Mouse (Mus musculus) lung, postnatal 0 days (tissue): ENCODE data around the gene Magi1. TPM values are rescaled to one million over a fixed set of nuclear protein-coding genes. Genes with fewer than 3 reads are reported as not detected.
A peak's percentile ranks its signal among the peaks of the same experiment; 100 is the strongest.

Experiments used
- ATAC-seq: fragments of 200-750 bp; cut with Nextera tagmentation; 2 replicates; pipeline ENCODE4 v1.8.0; 2017; ENCODE audit warnings: moderate library complexity
- DNase-seq: peaks from one replicate; pipeline ENCODE4 v3.0.0-alpha.2; 2016; ENCODE audit warnings: low spot score
- H3K27ac ChIP-seq: fragments of 300-500 bp; sonication (generic); 2 replicates; pipeline ENCODE4 v1.5.1; 2014; ENCODE audit warnings: antibody characterized with exemption, mild to moderate bottlenecking, low read length, mixed read lengths
- H3K27me3 ChIP-seq: fragments of 300-500 bp; sonication (generic); replicated peaks from 2 replicates; pipeline ENCODE4 v1.6.1; 2014; ENCODE audit warnings: low read length, mixed read lengths; ENCODE audit not compliant: insufficient read depth
- H3K36me3 ChIP-seq: fragments of 300-500 bp; sonication (generic); 2 replicates; pipeline ENCODE4 v1.6.1; 2014; ENCODE audit warnings: low read length, mixed read lengths; ENCODE audit not compliant: insufficient read depth
- H3K4me1 ChIP-seq: fragments of 300-500 bp; sonication (generic); 2 replicates; pipeline ENCODE4 v1.6.1; 2014; ENCODE audit warnings: antibody characterized with exemption, low read depth, low read length, mixed read lengths; ENCODE audit not compliant: insufficient read depth
- H3K4me2 ChIP-seq: fragments of 300-500 bp; sonication (generic); replicated peaks from 2 replicates; pipeline ENCODE4 v1.6.1; 2014; ENCODE audit warnings: low read depth, mild to moderate bottlenecking, low read length, moderate library complexity, mixed read lengths
- H3K4me3 ChIP-seq: fragments of 300-500 bp; sonication (generic); 2 replicates; pipeline ENCODE4 v1.5.1; 2014; ENCODE audit warnings: low read depth, low read length
- H3K9ac ChIP-seq: fragments of 300-500 bp; sonication (generic); replicated peaks from 2 replicates; pipeline ENCODE4 v1.6.1; 2014; ENCODE audit warnings: low read depth, mild to moderate bottlenecking
- H3K9me3 ChIP-seq: fragments of 300-500 bp; sonication (generic); 2 replicates; pipeline ENCODE4 v1.6.1; 2016; ENCODE audit warnings: low read length, mixed read lengths
- CTCF ChIP-seq: IDR thresholded peaks from 2 replicates; pipeline ENCODE4 v1.5.1; 2016; ENCODE audit warnings: antibody characterized with exemption, mild to moderate bottlenecking
- EP300 ChIP-seq: IDR thresholded peaks from 2 replicates; pipeline ENCODE4 v1.6.1; 2016; ENCODE audit warnings: antibody characterized with exemption, mild to moderate bottlenecking, control low read depth
- WGBS: fragments of 180-500 bp; shearing (Covaris S2); extraction: QIAGEN DNeasy Blood & Tissue Kit; methylation state at CpG from one replicate; pipeline ENCODE4 v1.1.7; 2014; 5-methylcytosine and 5-hydroxymethylcytosine counted together
- polyA plus RNA-seq: library from polyadenylated mRNA; unstranded; fragments of >200 nt; fragmentation: Nextera tagmentation; extraction: Ambion mirVana; gene quantifications from 2 replicates; pipeline ENCODE4 v1.2.1, GENCODE M21; 2015

The Magi1 gene
- polyA plus RNA-seq, 1 experiment from 2014 or later: 10.7 TPM

DNA sequence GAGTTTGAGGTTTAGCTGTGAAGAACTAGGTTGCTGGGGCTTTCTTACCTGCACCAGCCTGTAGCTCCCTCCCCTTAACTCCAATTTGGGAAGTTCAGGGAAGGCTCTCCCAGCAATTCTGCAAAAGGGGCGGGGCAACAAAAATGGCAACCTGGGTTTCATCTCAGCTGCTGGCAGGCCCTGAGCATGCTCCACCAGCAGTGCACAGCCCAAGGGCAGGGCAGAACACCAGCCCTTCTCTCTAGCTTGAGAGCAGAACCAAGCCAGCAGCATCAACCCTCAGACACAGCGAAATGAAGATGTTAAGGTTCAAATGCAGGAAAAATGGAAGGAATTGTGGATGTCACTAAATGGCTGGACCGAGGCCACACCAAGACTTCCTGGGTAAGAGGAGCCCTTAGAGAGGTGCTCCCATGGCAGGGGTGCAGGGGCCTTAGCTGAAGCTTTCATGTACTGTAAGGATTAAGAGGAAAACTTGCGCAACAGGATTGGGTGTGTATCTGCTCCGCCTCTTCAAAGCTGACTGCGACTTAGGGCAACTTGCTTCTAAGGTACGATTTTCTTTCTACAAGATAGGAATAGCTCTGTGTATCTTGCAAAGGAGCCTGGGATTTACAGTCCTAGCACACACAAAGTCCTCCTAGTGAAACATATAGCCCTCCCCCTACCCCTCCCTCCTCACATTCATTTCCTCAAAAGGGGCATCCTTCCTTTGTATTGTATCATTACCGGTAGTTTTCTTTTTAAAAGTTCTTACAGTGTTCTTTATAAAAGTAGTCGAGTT is 118.8 kb downstream of the Magi1 start:
- Histone ChIP-seq H3K4me2 (no peak overlapping the region), H3K9ac (no peak overlapping the region), H3K27ac (peak overlapping the region; percentile 22; the same call in 1 of the 2 replicates), H3K4me3 (no peak overlapping the region), H3K36me3 (no peaks in the 10 kb centered on the region), H3K27me3 (no peaks in the 10 kb centered on the region), H3K9me3 (no peaks in the 10 kb centered on the region), H3K4me1 (peaks cover 9% of the 10 kb centered on the region)
- no peak for TF ChIP-seq EP300
- no peak for TF ChIP-seq CTCF
- WGBS: 56% methylated on average over 9 of the region's 9 CpGs
- peak; percentile 61; the same call in 1 of the 2 replicates for ATAC-seq
- peak; percentile 52 for DNase-seq

DNA sequence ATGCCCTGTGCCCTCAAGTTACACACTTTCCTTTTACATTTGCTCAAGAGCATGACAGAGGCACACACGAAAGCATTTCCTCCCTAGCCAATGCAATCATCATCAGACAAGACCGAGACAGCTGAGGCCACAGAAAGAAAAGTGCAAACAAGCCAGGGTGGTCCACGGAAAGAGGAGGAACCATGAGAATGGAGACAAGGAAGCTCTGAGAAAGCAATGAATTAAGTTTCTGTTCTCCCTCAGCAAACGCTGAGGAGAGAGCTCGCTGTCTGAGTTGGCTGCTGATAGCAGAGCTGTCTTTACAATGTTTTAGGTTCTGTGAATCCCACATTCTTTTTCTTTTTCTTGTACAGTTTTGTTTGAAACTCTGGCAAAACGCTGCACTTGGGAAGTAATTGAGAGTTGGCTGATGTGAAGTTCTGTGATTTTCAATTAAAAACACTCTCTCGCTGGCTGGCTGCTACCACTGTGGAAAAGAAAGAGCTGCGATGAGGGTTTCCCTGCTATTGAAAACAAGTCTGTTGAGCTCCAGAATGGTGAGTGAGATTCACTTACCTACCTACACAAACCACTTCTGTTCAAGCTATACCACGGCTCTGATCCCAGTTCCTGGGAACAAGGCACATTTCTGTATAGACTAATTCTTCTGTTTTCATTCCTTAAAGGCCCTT is 120.3 kb downstream of the Magi1 start:
- Histone ChIP-seq H3K27me3 (no peaks in the 10 kb centered on the region), H3K27ac (no peak overlapping the region), H3K36me3 (no peaks in the 10 kb centered on the region), H3K9ac (no peak overlapping the region), H3K4me2 (peak overlapping the region; percentile 19), H3K4me1 (peaks cover 15% of the 10 kb centered on the region), H3K4me3 (no peak overlapping the region), H3K9me3 (no peaks in the 10 kb centered on the region)
- 16% methylated on average over 9 of the region's 9 CpGs for WGBS
- ATAC-seq: 0 out of 2 replicates have a peak, but pooled peaks have one; percentile 6
- TF ChIP-seq CTCF (no peak), EP300 (no peak)
- DNase-seq: no peak

DNA sequence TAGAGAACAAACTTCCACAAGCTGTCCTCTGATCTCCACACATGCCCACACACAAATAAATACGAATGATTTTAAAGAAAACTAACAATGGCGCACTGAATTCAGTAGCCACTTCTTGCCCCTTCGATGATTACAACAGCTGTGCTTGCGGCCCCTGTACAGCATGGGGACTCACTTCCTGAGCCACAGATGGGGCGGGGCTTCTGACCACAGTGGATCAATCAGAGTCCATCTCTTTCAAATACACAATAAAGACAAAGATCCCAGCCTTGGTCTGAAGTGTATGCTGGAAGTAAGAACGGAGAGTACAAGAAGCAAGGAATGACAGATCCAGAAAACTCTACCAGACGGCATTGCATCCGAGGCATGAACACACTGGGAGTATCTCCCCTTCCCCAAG is 120.8 kb downstream of the Magi1 start:
- WGBS: 37% methylated on average over 8 of the region's 8 CpGs
- ATAC-seq: no peak
- H3K4me3 ChIP-seq: no peak overlapping the region
- H3K4me2 ChIP-seq: peak overlapping the region; percentile 19
- no peak for DNase-seq
- no peaks in the 10 kb centered on the region for H3K27me3 ChIP-seq
- H3K9me3 ChIP-seq: no peaks in the 10 kb centered on the region
- no peak overlapping the region for H3K27ac ChIP-seq
- H3K9ac ChIP-seq: no peak overlapping the region
- H3K4me1 ChIP-seq: peaks cover 16% of the 10 kb centered on the region
- no peaks in the 10 kb centered on the region for H3K36me3 ChIP-seq
- no peak for TF ChIP-seq CTCF
- no peak for TF ChIP-seq EP300

DNA sequence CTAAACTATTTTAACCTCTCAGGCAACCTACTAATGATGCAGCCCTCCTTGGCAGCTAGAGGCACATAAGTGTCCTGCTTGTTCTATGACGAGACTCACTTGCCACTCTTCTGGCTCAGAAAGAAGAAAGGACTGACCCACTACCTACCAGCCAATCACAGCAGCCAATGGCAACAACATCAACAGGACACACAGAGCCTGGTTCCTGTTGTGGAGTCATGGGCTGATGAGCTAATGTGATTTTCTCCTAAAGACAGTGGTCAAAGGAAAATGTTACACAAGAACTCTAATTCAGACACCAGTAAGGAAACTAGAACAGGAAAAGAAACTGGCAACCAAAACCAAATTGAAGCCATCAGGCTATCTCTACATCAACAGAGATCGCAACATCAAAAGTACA is 124.5 kb downstream of the Magi1 start:
- Histone ChIP-seq H3K36me3 (no peaks in the 10 kb centered on the region), H3K4me2 (no peak overlapping the region), H3K9me3 (no peaks in the 10 kb centered on the region), H3K27me3 (no peaks in the 10 kb centered on the region), H3K9ac (no peak overlapping the region), H3K4me1 (peaks cover 12% of the 10 kb centered on the region), H3K27ac (peak overlapping the region; percentile 48; the same call in 1 of the 2 replicates), H3K4me3 (no peak overlapping the region)
- no peak for TF ChIP-seq CTCF
- no peak for TF ChIP-seq EP300
- ATAC-seq (no peak; the same call in 1 of the 2 replicates), DNase-seq (peak; percentile 15)
- 43% methylated on average over 2 of the region's 2 CpGs for WGBS

DNA sequence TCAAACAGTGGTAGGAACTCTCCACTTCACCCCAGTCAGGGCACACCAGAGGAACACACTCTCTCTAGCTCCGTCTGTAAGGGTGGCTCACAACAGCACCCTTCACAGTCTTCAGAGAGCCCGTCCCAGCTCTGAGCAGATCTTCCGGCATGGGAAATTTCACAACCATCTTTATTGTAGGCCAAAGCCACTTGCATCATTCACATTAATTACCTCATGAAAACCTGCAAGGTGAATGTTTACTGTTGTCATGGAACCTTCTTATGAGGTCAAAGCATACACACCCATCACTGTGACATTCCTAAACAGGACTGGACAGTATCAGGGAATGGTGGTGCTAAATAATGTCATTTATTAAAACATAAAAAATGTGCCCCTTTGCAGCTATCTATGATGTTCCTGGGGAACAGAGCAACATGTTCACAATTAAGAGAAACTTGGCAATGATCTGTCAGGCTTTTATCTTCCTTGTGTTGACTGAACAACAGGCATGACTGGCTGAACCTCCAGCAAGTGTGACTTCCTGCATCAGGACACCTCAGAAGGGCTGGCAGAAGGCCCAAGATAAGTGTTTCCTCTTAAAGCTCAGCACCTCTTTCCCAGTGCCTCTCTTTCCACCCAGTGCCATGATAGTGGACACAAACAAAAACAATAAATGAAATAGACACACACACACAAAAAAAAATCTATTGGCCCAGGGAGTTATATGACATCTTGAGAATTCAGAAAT is 125.4 kb downstream of the Magi1 start:
- no peaks in the 10 kb centered on the region for H3K27me3 ChIP-seq
- H3K9me3 ChIP-seq: no peaks in the 10 kb centered on the region
- peaks cover 7% of the 10 kb centered on the region; the same call in 1 of the 2 replicates for H3K4me1 ChIP-seq
- DNase-seq (peak; percentile 72), ATAC-seq (peak; percentile 88)
- H3K9ac ChIP-seq: no peak overlapping the region
- H3K27ac ChIP-seq: no peak overlapping the region; the same call in 1 of the 2 replicates
- 43% methylated on average over 3 of the region's 3 CpGs for WGBS
- peak; percentile 36; the same call in 1 of the 2 replicates for TF ChIP-seq EP300
- no peak for TF ChIP-seq CTCF
- H3K4me2 ChIP-seq: no peak overlapping the region
- H3K36me3 ChIP-seq: no peaks in the 10 kb centered on the region
- H3K4me3 ChIP-seq: no peak overlapping the region

DNA sequence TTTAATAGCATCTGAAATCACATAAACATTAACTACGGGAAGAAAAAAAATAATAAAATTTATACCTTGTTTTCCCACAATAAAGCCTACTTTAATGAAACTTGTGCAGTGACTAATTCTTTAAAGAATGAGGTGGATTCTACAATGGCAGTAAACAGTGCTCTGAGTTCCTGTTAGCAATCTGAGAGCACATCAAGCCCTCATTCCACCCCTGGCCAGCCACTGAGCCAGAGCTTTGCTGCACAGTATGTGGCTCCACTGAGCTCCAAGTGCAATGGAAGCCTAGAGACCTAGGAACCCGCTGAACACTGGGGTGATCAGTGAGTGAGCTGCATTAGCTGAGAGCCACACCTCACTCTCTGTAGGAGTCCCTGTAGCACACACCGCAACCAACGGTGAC is 127.7 kb downstream of the Magi1 start:
- TF ChIP-seq EP300 (no peak), CTCF (no peak)
- Histone ChIP-seq H3K4me3 (no peak overlapping the region), H3K36me3 (no peaks in the 10 kb centered on the region), H3K27ac (no peak overlapping the region), H3K9me3 (no peaks in the 10 kb centered on the region), H3K27me3 (no peaks in the 10 kb centered on the region), H3K9ac (no peak overlapping the region), H3K4me2 (no peak overlapping the region), H3K4me1 (peaks cover 7% of the 10 kb centered on the region; the same call in 1 of the 2 replicates)
- ATAC-seq: no peak
- no peak for DNase-seq
- 64% methylated on average over 4 of the region's 4 CpGs for WGBS
